Mouse (Mus musculus): Measurements from ENCODE around the gene Nprl3.

- no peak for TF ChIP-seq POLR2A (IDR thresholded peaks at IDR 0.05; ENCODE audit: low read depth, low read length)
- TF ChIP-seq CTCF (conservative IDR thresholded peaks at IDR 0.05; ENCODE audit: insufficient read depth, insufficient read length, low read depth, low read length), result no peak
Observed at GRCm38 (mm10) chr11:32303455-32303854, 35.9 kb upstream of the Nprl3 start.

Data from kidney, adult 2 months (tissue).